Mouse (Mus musculus): ENCODE data around the gene Aplp2.

- TF ChIP-seq CTCF (IDR thresholded peaks at IDR 0.05) (no peak), EP300 (IDR thresholded peaks at IDR 0.05) (no peak)
These were observed 44.3 kb upstream of the Aplp2 start for GRCm38 (mm10) chr9:31255953-31256352.

Data from lung, postnatal 0 days (tissue).